Mouse (Mus musculus) brain, embryonic 14.5 days (tissue): ENCODE measurements at regions not wholly inside any gene's neighbourhood (a gene's known extent, or its start where the extent isn't known, plus 50 kb on each side); places are given as distances from the start of the nearest gene placed in this dataset.

Experiments used
- DNase-seq: peaks from one replicate; pipeline ENCODE4 v3.0.0-alpha.2; 2011; ENCODE audit warnings: low read depth
- CTCF ChIP-seq: fragments of 200-500 bp; IDR thresholded peaks from 2 replicates; pipeline ENCODE4 v1.5.1; 2012; ENCODE audit warnings: inconsistent platforms, mild to moderate bottlenecking, moderate library complexity, borderline replicate concordance; ENCODE audit not compliant: insufficient read depth, insufficient read length; ENCODE audit errors: extremely low read depth
- POLR2A ChIP-seq: fragments of 200-500 bp; IDR thresholded peaks from 2 replicates; pipeline ENCODE4 v1.6.1; 2012; ENCODE audit warnings: mild to moderate bottlenecking, inconsistent platforms, borderline replicate concordance; ENCODE audit not compliant: poor library complexity, insufficient read depth, insufficient read length, severe bottlenecking; ENCODE audit errors: extremely low read depth

DNA sequence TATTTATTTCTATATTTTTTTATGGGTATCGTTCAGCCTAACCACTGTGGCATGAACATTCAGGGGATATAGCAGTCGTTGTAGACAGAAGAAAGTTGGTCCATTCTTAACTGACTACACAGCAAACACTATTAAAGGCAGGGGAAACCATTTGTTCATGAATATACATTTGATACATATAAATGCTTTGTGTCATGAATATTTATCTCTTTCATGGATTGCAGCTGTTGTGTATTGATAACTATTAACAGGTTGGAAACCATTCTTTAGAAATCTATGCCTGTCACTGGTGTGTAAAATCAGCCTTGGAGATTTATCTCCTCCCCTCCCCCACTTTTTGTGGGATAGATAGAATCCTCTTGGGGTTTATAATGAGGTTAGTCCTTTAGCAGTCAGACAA, 264.9 kb downstream of the Btg1 start:
- no peak for TF ChIP-seq CTCF
- no peak for TF ChIP-seq POLR2A
- DNase-seq = peak; percentile 61

GRCm38 (mm10) chr10:96901150-96901549, 284.3 kb downstream of the Btg1 start:
- TF ChIP-seq CTCF (no peak), POLR2A (no peak)
- no peak for DNase-seq

DNA sequence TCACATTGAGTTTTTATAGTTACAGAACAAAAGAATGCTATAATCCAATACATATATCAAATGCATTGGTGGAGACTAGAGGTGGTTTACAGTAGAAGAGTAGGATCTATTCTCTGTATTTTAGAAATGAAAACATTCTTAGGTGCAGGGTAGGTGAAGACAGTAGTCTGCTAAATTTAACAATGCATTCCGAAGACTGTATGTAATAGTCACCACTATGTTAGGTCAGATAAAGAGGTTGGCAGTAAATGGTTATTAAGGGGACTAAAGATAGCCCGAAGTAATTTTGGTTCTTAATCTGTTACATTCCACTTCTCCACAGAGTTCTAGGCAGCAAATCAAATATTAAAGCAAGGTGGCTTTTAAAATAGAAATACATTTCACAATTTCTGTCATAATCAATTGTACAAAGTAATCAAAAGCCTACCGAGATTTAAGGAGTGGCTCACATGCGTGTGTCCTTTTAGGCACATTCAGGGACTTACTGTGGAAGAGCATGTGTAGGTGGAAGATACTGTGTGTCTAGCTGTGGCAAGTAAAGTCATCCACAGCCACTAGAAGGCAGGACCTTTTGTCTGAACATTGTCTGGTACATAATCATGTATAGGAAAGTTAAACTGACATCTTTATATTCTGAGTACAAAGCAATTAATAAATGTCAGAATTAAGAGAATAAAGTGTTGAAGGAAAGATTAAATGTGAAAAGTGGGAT, 288.4 kb downstream of the Btg1 start:
- TF ChIP-seq CTCF = no peak
- DNase-seq = no peak

DNA sequence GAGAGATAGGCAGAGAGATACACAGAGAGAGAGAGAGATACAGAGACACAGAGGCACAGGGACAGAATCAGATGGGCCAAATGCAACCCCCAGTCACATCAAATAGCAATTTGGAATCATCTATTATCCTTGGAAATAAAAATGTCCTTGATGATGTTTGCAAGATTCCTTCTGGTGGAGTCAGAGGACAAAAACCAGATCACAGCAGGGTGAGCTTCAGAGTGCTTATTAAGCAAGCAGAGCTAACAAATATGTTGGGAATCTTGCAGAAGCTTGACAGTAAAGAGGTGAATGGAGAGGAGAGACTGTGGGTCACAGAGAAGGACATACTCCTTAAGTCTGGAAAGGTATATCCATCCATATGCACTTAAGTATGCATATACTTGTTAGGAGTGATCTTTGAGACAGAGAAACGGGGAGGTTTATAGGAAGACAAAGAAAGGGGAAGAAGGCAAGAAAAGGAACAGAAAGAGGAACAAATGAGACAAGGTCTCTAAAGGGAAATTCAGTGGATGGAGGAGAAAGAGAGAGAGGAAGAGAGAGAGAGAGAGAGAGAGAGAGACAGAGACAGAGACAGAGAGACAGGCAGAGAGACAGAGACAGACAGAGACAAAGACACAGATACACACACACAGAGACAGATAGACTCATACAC, 293.0 kb downstream of the Btg1 start:
- TF ChIP-seq CTCF = no peak
- no peak for TF ChIP-seq POLR2A
- DNase-seq = no peak

GRCm38 (mm10) chr10:96921181-96921580, 304.4 kb downstream of the Btg1 start:
- TF ChIP-seq POLR2A (no peak), CTCF (no peak)
- DNase-seq = no peak

GRCm38 (mm10) chr10:96924266-96924672, 307.5 kb downstream of the Btg1 start:
- TF ChIP-seq POLR2A = no peak
- no peak for TF ChIP-seq CTCF
- DNase-seq = no peak

DNA sequence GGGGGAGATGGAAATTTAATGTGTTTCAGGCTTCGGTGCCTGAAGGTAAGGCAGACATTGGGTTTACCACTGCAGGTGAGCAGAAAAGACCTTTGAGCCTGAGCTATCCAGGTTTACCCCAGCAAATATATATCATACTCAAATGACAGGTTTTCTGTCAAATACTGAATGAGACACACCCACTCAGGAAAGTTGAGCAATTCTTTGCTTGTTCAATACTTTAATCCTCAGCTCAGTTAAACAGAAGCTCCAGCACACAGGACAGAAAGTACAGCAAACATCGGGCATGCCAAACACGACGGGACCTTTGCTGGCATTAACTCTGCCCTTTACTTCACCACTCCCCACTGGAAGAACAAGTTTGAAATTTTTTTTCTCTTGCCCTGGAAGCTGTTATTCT, 307.9 kb downstream of the Btg1 start:
- DNase-seq = no peak
- TF ChIP-seq POLR2A (no peak), CTCF (no peak)

DNA sequence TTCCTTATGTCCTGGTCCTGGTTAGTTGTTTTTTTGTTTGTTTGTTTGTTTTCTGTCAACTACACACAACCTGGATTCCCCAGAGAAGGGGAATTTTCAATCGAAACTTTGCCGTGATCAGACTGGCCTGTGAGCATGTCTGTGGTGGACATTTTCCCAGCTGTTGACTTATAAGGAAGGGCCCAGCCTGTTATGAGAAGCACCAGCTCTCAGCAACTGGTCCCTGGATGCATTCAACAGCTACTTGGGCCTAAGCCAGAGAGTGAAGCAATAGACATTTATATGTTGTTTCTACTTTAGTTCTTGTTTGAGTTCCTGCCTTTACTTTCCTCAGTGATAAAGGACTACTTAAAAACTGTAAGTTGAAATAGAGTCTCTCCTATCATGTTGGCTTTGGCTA, 309.0 kb downstream of the Btg1 start:
- TF ChIP-seq CTCF (no peak), POLR2A (no peak)
- no peak for DNase-seq

DNA sequence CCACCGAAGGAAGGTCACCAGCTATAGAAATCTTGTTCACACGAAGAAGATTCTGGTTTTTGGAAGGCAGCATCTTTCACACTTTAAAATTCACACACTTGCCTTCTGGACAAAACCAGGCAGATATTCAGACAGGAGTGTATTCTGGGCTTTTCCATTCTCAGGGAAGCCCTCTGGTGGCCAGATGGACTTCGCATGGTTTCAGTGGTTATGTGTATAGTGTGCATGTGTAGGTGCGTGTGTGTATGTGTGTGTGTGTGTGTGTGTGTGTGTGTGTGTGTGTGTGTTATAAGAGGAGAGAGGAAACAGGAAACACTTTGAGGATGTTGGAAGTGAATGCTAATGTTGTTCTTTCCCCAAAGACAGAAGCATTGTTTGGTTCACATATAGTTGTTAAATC, 317.9 kb downstream of the Btg1 start:
- TF ChIP-seq POLR2A (no peak), CTCF (peak; percentile 63; the same call in 1 of the 2 replicates)
- DNase-seq = peak; percentile 77

DNA sequence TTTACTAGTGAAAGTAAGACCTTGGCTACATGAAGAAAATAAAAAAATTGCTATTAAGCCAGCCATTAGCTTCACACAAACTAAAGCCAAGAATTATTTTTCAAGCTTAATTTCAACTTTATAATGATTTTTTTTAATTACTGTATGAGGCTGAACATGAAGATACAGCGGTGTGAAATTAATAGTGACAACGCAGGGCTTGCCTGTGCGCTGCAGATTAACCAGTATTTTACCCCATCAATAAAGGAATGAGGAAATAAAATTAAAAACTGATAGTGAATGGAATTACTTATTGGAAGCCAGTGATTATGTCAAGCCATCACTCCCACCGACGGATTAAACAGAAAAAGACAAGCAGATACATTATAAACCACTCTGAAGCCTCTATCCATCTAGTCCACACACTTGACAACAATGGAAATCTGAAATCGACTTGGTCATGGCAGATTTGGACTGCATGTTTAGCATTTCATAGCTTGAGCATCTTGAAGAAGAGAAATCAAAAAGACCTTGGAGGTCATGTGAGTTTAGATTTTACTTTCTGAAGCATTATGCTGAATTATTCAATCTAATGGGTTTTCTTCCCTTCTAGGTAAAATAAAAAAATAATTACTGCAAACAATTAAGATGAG, 324.2 kb downstream of the Btg1 start:
- TF ChIP-seq POLR2A (no peak), CTCF (no peak)
- DNase-seq = peak; percentile 64

DNA sequence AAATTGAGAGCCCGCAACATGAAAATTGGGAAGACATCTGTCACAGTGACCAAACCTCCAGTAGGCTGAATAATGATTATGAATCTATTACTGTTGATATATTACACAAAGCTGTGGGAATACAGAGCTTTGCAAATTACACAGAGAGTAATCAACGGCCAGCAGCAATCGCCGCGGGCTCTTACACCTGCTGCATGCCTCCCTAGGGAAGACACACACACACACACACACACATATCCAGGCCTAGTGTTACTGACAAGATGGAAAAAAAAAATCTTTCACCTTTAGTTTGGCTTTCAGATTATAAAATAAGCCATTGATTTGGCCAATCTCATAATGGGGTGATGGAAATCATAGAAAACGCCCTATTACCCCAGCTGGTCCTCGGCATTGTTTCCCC, 327.4 kb downstream of the Btg1 start:
- TF ChIP-seq POLR2A (no peak), CTCF (no peak)
- DNase-seq = peak; percentile 52

GRCm38 (mm10) chr10:96947971-96948370, 331.2 kb downstream of the Btg1 start:
- no peak for TF ChIP-seq CTCF
- no peak for TF ChIP-seq POLR2A
- no peak for DNase-seq

GRCm38 (mm10) chr10:96948871-96949270, 332.1 kb downstream of the Btg1 start:
- peak; percentile 58 for DNase-seq
- TF ChIP-seq CTCF (no peak), POLR2A (no peak)
